Mouse (Mus musculus): ENCODE data around the gene Pabpn1l. TPM values are rescaled to one million over a fixed set of nuclear protein-coding genes. Genes with fewer than 3 reads are reported as not detected.
A peak's percentile ranks its signal among the peaks of the same experiment; 100 is the strongest.

Gene Pabpn1l
- polyA plus RNA-seq, 1 experiment from 2014 or later, result not detected

- Histone ChIP-seq H3K27ac (replicated peaks; ENCODE audit: low read depth, low read length) (no peak overlapping the region), H3K9me3 (ENCODE audit: control insufficient read depth, low read length) (no peaks in the 10 kb centered on the region), H3K36me3 (ENCODE audit: control insufficient read depth, insufficient read depth, low read length) (no peaks in the 10 kb centered on the region), H3K9ac (ENCODE audit: low read length) (no peak overlapping the region), H3K4me3 (ENCODE audit: low read depth, low read length) (no peak overlapping the region), H3K4me2 (ENCODE audit: low read depth, severe bottlenecking) (no peak overlapping the region; the same call in 1 of the 2 replicates), H3K27me3 (ENCODE audit: control insufficient read depth, insufficient read depth, low read length) (no peaks in the 10 kb centered on the region), H3K4me1 (ENCODE audit: control insufficient read depth, insufficient read depth, low read length) (peaks cover 4% of the 10 kb centered on the region; the same call in 1 of the 2 replicates)
- DNase-seq (ENCODE audit: low spot score) (no peak), ATAC-seq (ENCODE audit: insufficient number of reproducible peaks, low FRiP score, low TSS enrichment, low read depth) (no peak)
- WGBS, result 71% methylated on average over 4 of the region's 4 CpGs
Measured at GRCm38 (mm10) chr8:122610209-122610608, 12.3 kb downstream of the Pabpn1l start.

- ATAC-seq (ENCODE audit: insufficient number of reproducible peaks, low FRiP score, low TSS enrichment, low read depth), result no peak
- H3K4me1 ChIP-seq (ENCODE audit: control insufficient read depth, insufficient read depth, low read length), result no peaks in the 10 kb centered on the region
- H3K27me3 ChIP-seq (ENCODE audit: control insufficient read depth, insufficient read depth, low read length), result no peaks in the 10 kb centered on the region
- WGBS, result 84% methylated on average over 11 of the region's 12 CpGs
- H3K9ac ChIP-seq (ENCODE audit: low read length), result no peak overlapping the region
- H3K4me2 ChIP-seq (ENCODE audit: low read depth, severe bottlenecking), result no peak overlapping the region
- H3K4me3 ChIP-seq (ENCODE audit: low read depth, low read length), result no peak overlapping the region
- no peaks in the 10 kb centered on the region for H3K36me3 ChIP-seq (ENCODE audit: control insufficient read depth, insufficient read depth, low read length)
- no peak for DNase-seq (ENCODE audit: low spot score)
- no peak overlapping the region for H3K27ac ChIP-seq (replicated peaks; ENCODE audit: low read depth, low read length)
- no peaks in the 10 kb centered on the region for H3K9me3 ChIP-seq (ENCODE audit: control insufficient read depth, low read length)
Measured at GRCm38 (mm10) chr8:122606810-122607209, 15.7 kb downstream of the Pabpn1l start.

- no peak overlapping the region for H3K4me2 ChIP-seq (ENCODE audit: low read depth, severe bottlenecking)
- no peak for DNase-seq (ENCODE audit: low spot score)
- no peaks in the 10 kb centered on the region for H3K27me3 ChIP-seq (ENCODE audit: control insufficient read depth, insufficient read depth, low read length)
- no peak overlapping the region for H3K9ac ChIP-seq (ENCODE audit: low read length)
- H3K4me1 ChIP-seq (ENCODE audit: control insufficient read depth, insufficient read depth, low read length), result no peaks in the 10 kb centered on the region
- no peak for ATAC-seq (ENCODE audit: insufficient number of reproducible peaks, low FRiP score, low TSS enrichment, low read depth)
- no peaks in the 10 kb centered on the region for H3K36me3 ChIP-seq (ENCODE audit: control insufficient read depth, insufficient read depth, low read length)
- no peak overlapping the region for H3K27ac ChIP-seq (replicated peaks; ENCODE audit: low read depth, low read length)
- H3K9me3 ChIP-seq (ENCODE audit: control insufficient read depth, low read length), result no peaks in the 10 kb centered on the region
- no peak overlapping the region for H3K4me3 ChIP-seq (ENCODE audit: low read depth, low read length)
- 74% methylated on average over 4 of the region's 4 CpGs for WGBS
Measured at GRCm38 (mm10) chr8:122605367-122605766, 17.2 kb downstream of the Pabpn1l start.

GRCm38 (mm10) chr8:122604640-122605039 lies 17.9 kb downstream of the Pabpn1l start:
- no peak overlapping the region for H3K27ac ChIP-seq (replicated peaks; ENCODE audit: low read depth, low read length)
- no peak overlapping the region for H3K4me2 ChIP-seq (ENCODE audit: low read depth, severe bottlenecking)
- H3K4me1 ChIP-seq (ENCODE audit: control insufficient read depth, insufficient read depth, low read length), result no peaks in the 10 kb centered on the region
- no peak overlapping the region for H3K4me3 ChIP-seq (ENCODE audit: low read depth, low read length)
- no peaks in the 10 kb centered on the region for H3K27me3 ChIP-seq (ENCODE audit: control insufficient read depth, insufficient read depth, low read length)
- H3K9ac ChIP-seq (ENCODE audit: low read length), result no peak overlapping the region
- 50% methylated on average over 1 of the region's 1 CpGs for WGBS
- no peaks in the 10 kb centered on the region for H3K9me3 ChIP-seq (ENCODE audit: control insufficient read depth, low read length)
- H3K36me3 ChIP-seq (ENCODE audit: control insufficient read depth, insufficient read depth, low read length), result no peaks in the 10 kb centered on the region
- DNase-seq (ENCODE audit: low spot score) (no peak), ATAC-seq (ENCODE audit: insufficient number of reproducible peaks, low FRiP score, low TSS enrichment, low read depth) (no peak)

- no peak for ATAC-seq (ENCODE audit: insufficient number of reproducible peaks, low FRiP score, low TSS enrichment, low read depth)
- Histone ChIP-seq H3K4me1 (ENCODE audit: control insufficient read depth, insufficient read depth, low read length) (no peaks in the 10 kb centered on the region), H3K27me3 (ENCODE audit: control insufficient read depth, insufficient read depth, low read length) (no peaks in the 10 kb centered on the region), H3K9ac (ENCODE audit: low read length) (peak overlapping the region; percentile 7; the same call in 1 of the 2 replicates), H3K9me3 (ENCODE audit: control insufficient read depth, low read length) (no peaks in the 10 kb centered on the region), H3K27ac (replicated peaks; ENCODE audit: low read depth, low read length) (no peak overlapping the region), H3K4me2 (ENCODE audit: low read depth, severe bottlenecking) (no peak overlapping the region), H3K4me3 (ENCODE audit: low read depth, low read length) (no peak overlapping the region), H3K36me3 (ENCODE audit: control insufficient read depth, insufficient read depth, low read length) (no peaks in the 10 kb centered on the region; the same call in 1 of the 2 replicates)
- DNase-seq (ENCODE audit: low spot score), result no peak
- WGBS, result 94% methylated on average over 9 of the region's 9 CpGs
Measured at GRCm38 (mm10) chr8:122600666-122601065, 21.9 kb downstream of the Pabpn1l start.

GRCm38 (mm10) chr8:122596031-122596430 lies 26.5 kb downstream of the Pabpn1l start:
- 62% methylated on average over 4 of the region's 4 CpGs for WGBS
- ATAC-seq (ENCODE audit: insufficient number of reproducible peaks, low FRiP score, low TSS enrichment, low read depth) (no peak), DNase-seq (ENCODE audit: low spot score) (no peak)
- Histone ChIP-seq H3K27ac (replicated peaks; ENCODE audit: low read depth, low read length) (no peak overlapping the region), H3K4me1 (ENCODE audit: control insufficient read depth, insufficient read depth, low read length) (0 out of 2 replicates have a peak, but pooled peaks cover 2% of the 10 kb centered on the region), H3K36me3 (ENCODE audit: control insufficient read depth, insufficient read depth, low read length) (no peaks in the 10 kb centered on the region; the same call in 1 of the 2 replicates), H3K4me2 (ENCODE audit: low read depth, severe bottlenecking) (no peak overlapping the region), H3K4me3 (ENCODE audit: low read depth, low read length) (no peak overlapping the region), H3K9ac (ENCODE audit: low read length) (no peak overlapping the region), H3K27me3 (ENCODE audit: control insufficient read depth, insufficient read depth, low read length) (no peaks in the 10 kb centered on the region), H3K9me3 (ENCODE audit: control insufficient read depth, low read length) (no peaks in the 10 kb centered on the region)

GRCm38 (mm10) chr8:122593783-122594507 lies 28.6 kb downstream of the Pabpn1l start:
- no peak for DNase-seq (ENCODE audit: low spot score)
- no peaks in the 10 kb centered on the region; the same call in 1 of the 2 replicates for H3K36me3 ChIP-seq (ENCODE audit: control insufficient read depth, insufficient read depth, low read length)
- H3K9ac ChIP-seq (ENCODE audit: low read length), result no peak overlapping the region
- H3K4me1 ChIP-seq (ENCODE audit: control insufficient read depth, insufficient read depth, low read length), result 0 out of 2 replicates have a peak, but pooled peaks cover 2% of the 10 kb centered on the region
- H3K27me3 ChIP-seq (ENCODE audit: control insufficient read depth, insufficient read depth, low read length), result no peaks in the 10 kb centered on the region
- WGBS, result 74% methylated on average over 19 of the region's 19 CpGs
- H3K4me2 ChIP-seq (ENCODE audit: low read depth, severe bottlenecking), result no peak overlapping the region
- H3K9me3 ChIP-seq (ENCODE audit: control insufficient read depth, low read length), result no peaks in the 10 kb centered on the region
- H3K27ac ChIP-seq (replicated peaks; ENCODE audit: low read depth, low read length), result no peak overlapping the region
- no peak for ATAC-seq (ENCODE audit: insufficient number of reproducible peaks, low FRiP score, low TSS enrichment, low read depth)
- H3K4me3 ChIP-seq (ENCODE audit: low read depth, low read length), result no peak overlapping the region

GRCm38 (mm10) chr8:122593240-122593639 lies 29.3 kb downstream of the Pabpn1l start:
- no peaks in the 10 kb centered on the region; the same call in 1 of the 2 replicates for H3K36me3 ChIP-seq (ENCODE audit: control insufficient read depth, insufficient read depth, low read length)
- 56% methylated on average over 12 of the region's 12 CpGs for WGBS
- H3K4me2 ChIP-seq (ENCODE audit: low read depth, severe bottlenecking), result no peak overlapping the region
- H3K4me1 ChIP-seq (ENCODE audit: control insufficient read depth, insufficient read depth, low read length), result 0 out of 2 replicates have a peak, but pooled peaks cover 2% of the 10 kb centered on the region
- ATAC-seq (ENCODE audit: insufficient number of reproducible peaks, low FRiP score, low TSS enrichment, low read depth), result no peak
- no peak for DNase-seq (ENCODE audit: low spot score)
- H3K27ac ChIP-seq (replicated peaks; ENCODE audit: low read depth, low read length), result no peak overlapping the region
- H3K4me3 ChIP-seq (ENCODE audit: low read depth, low read length), result no peak overlapping the region
- no peak overlapping the region for H3K9ac ChIP-seq (ENCODE audit: low read length)
- H3K27me3 ChIP-seq (ENCODE audit: control insufficient read depth, insufficient read depth, low read length), result no peaks in the 10 kb centered on the region
- H3K9me3 ChIP-seq (ENCODE audit: control insufficient read depth, low read length), result no peaks in the 10 kb centered on the region

Measured in limb, embryonic 11.5 days (tissue).